Mouse (Mus musculus) layer of hippocampus, postnatal 36 days (tissue): ENCODE measurements around the gene Plppr5. TPM values are rescaled to one million over a fixed set of nuclear protein-coding genes. Genes with fewer than 3 reads are reported as not detected.
A peak's percentile ranks its signal among the peaks of the same experiment; 100 is the strongest.

Experiments
- DNase-seq, 2 experiments: peaks; one replicate each; pipeline ENCODE4 v3.0.0; 2022
- total RNA-seq, 2 experiments: library from RNA; stranded (reverse); gene quantifications; 2 replicates each; pipeline ENCODE4 v1.2.3; 2021

Gene Plppr5
- total RNA-seq: 10 to 100 TPM; 34.4 to 37.1 TPM

- peak in 1 of 2 experiments; percentile 58 for DNase-seq
These were observed at the start of gene Plppr5 for GRCm38 (mm10) chr3:117574529-117575252. Plppr5 (plus strand) TSS chr3:117574836.

GRCm38 (mm10) chr3:117549899-117550298, 24.7 kb upstream of the Plppr5 start:
- no peak for DNase-seq

- no peak for DNase-seq
These were observed 24.1 kb upstream of the Plppr5 start for GRCm38 (mm10) chr3:117550526-117550925.

- no peak for DNase-seq
These were observed 17.7 kb upstream of the Plppr5 start for GRCm38 (mm10) chr3:117556972-117557371.

- peak; percentile 67 to 68 for DNase-seq
These were observed 754 bp downstream of the Plppr5 start for GRCm38 (mm10) chr3:117575253-117575927.

- DNase-seq: no peak
These were observed 1.3 kb downstream of the Plppr5 start for GRCm38 (mm10) chr3:117575928-117576254.

GRCm38 (mm10) chr3:117577349-117577748, 2.7 kb downstream of the Plppr5 start:
- DNase-seq: peak in 1 of 2 experiments; percentile 14

GRCm38 (mm10) chr3:117582628-117583027, 8.0 kb downstream of the Plppr5 start:
- DNase-seq: peak in 1 of 2 experiments; percentile 28

GRCm38 (mm10) chr3:117602404-117602803, 27.8 kb downstream of the Plppr5 start:
- DNase-seq: no peak

GRCm38 (mm10) chr3:117603458-117603857, 28.8 kb downstream of the Plppr5 start:
- no peak for DNase-seq

GRCm38 (mm10) chr3:117606383-117606782, 31.7 kb downstream of the Plppr5 start:
- DNase-seq: no peak

- no peak for DNase-seq
These were observed 36.8 kb downstream of the Plppr5 start for GRCm38 (mm10) chr3:117611453-117611852.

GRCm38 (mm10) chr3:117614856-117615255, 40.2 kb downstream of the Plppr5 start:
- DNase-seq: no peak

GRCm38 (mm10) chr3:117625257-117626001, 50.8 kb downstream of the Plppr5 start:
- no peak for DNase-seq

GRCm38 (mm10) chr3:117628799-117629198, 54.2 kb downstream of the Plppr5 start:
- peak; percentile 18 to 33 for DNase-seq

GRCm38 (mm10) chr3:117630332-117630731, 55.7 kb downstream of the Plppr5 start:
- DNase-seq: no peak

- DNase-seq: peak in 1 of 2 experiments; percentile 17
These were observed 74.0 kb downstream of the Plppr5 start for GRCm38 (mm10) chr3:117648612-117649011.

GRCm38 (mm10) chr3:117664316-117664715, 89.7 kb downstream of the Plppr5 start:
- DNase-seq: no peak

- no peak for DNase-seq
These were observed 104.6 kb downstream of the Plppr5 start for GRCm38 (mm10) chr3:117679189-117679588.

GRCm38 (mm10) chr3:117684640-117685039, 110.0 kb downstream of the Plppr5 start:
- no peak for DNase-seq

- DNase-seq: peak; percentile 32 to 36
These were observed 111.4 kb downstream of the Plppr5 start for GRCm38 (mm10) chr3:117686036-117686435.

- no peak for DNase-seq
These were observed 112.0 kb downstream of the Plppr5 start for GRCm38 (mm10) chr3:117686648-117687047.

GRCm38 (mm10) chr3:117694736-117695135, 120.1 kb downstream of the Plppr5 start:
- no peak for DNase-seq
